Mouse (Mus musculus): Measurements from ENCODE around the gene Ttyh2. TPM values are rescaled to one million over a fixed set of nuclear protein-coding genes. Genes with fewer than 3 reads are reported as not detected.
A peak's percentile ranks its signal among the peaks of the same experiment; 100 is the strongest.

The Ttyh2 gene
- polyA plus RNA-seq, 1 experiment from 2014 or later, result 28.0 TPM

DNA sequence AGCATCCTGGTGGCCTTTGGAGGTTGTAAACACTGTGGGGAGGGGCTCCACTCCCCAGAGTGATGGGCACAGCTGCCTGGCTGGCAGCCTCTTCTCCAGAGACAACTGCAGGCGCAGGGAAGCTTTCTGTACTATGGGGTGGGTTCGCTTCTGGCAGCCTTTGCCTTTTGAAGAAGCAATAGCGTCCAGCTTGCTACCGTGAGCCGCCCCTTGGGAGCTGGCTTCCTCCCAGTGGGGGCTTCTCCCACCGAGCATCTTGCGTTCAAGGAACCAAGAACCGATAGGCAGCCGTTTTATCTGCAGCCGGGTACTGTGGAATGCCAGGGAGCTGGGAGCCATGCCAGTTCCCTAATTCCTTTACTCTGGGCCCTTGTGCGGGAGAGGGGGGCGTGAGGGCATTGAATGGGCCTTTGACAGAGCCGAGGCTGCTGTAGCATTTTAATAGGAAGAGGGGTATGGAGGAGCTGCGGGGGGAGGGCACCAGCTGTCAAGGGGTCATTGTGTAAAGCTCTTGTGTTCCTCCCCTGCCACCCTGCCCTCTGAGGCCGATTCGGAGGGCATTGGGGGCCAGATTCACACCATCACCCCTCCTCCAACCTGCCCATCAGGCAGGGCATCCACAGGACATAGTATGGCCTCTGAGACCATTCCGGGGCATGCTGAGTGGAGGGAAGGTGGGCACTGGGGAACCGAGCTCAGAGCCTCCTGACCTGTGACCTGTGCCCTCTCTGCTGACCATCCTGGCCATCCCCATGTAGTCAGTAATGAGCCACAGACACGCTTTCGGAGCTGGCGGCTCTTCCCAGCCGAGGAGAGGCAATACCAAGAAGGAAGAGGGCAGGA lies 29.1 kb downstream of the Ttyh2 start:
- H3K4me2 ChIP-seq (ENCODE audit: low read depth, low read length), result peak overlapping the region; percentile 11; the same call in 1 of the 2 replicates
- peaks cover 14% of the 10 kb centered on the region for H3K4me1 ChIP-seq (ENCODE audit: control insufficient read depth, insufficient read depth, low read length)
- no peak overlapping the region for H3K4me3 ChIP-seq (ENCODE audit: low read depth, low read length)
- no peaks in the 10 kb centered on the region for H3K36me3 ChIP-seq (ENCODE audit: control insufficient read depth, insufficient read depth, low read length)
- 31% methylated on average over 22 of the region's 22 CpGs for WGBS
- peak; percentile 92 for ATAC-seq (ENCODE audit: low read depth)
- H3K27me3 ChIP-seq (ENCODE audit: control insufficient read depth, insufficient read depth, low read length), result no peaks in the 10 kb centered on the region
- peak overlapping the region; percentile 40 for H3K27ac ChIP-seq (ENCODE audit: low read depth, low read length)
- no peak overlapping the region for H3K9ac ChIP-seq (replicated peaks; ENCODE audit: low read depth, low read length)
- H3K9me3 ChIP-seq (ENCODE audit: control insufficient read depth, low read length), result no peaks in the 10 kb centered on the region

GRCm38 (mm10) chr11:114706358-114706757 lies 31.1 kb downstream of the Ttyh2 start:
- H3K9me3 ChIP-seq (ENCODE audit: control insufficient read depth, low read length), result no peaks in the 10 kb centered on the region
- no peak overlapping the region for H3K9ac ChIP-seq (replicated peaks; ENCODE audit: low read depth, low read length)
- H3K4me3 ChIP-seq (ENCODE audit: low read depth, low read length), result no peak overlapping the region
- no peak overlapping the region for H3K4me2 ChIP-seq (ENCODE audit: low read depth, low read length)
- no peak overlapping the region for H3K27ac ChIP-seq (ENCODE audit: low read depth, low read length)
- ATAC-seq (ENCODE audit: low read depth), result no peak
- H3K4me1 ChIP-seq (ENCODE audit: control insufficient read depth, insufficient read depth, low read length), result peaks cover 14% of the 10 kb centered on the region
- no peaks in the 10 kb centered on the region for H3K27me3 ChIP-seq (ENCODE audit: control insufficient read depth, insufficient read depth, low read length)
- WGBS, result 85% methylated on average over 5 of the region's 5 CpGs
- no peaks in the 10 kb centered on the region for H3K36me3 ChIP-seq (ENCODE audit: control insufficient read depth, insufficient read depth, low read length)

GRCm38 (mm10) chr11:114711393-114711792 lies 36.2 kb downstream of the Ttyh2 start:
- Histone ChIP-seq H3K27me3 (ENCODE audit: control insufficient read depth, insufficient read depth, low read length) (no peaks in the 10 kb centered on the region), H3K4me3 (ENCODE audit: low read depth, low read length) (no peak overlapping the region), H3K36me3 (ENCODE audit: control insufficient read depth, insufficient read depth, low read length) (no peaks in the 10 kb centered on the region), H3K4me2 (ENCODE audit: low read depth, low read length) (no peak overlapping the region), H3K9me3 (ENCODE audit: control insufficient read depth, low read length) (no peaks in the 10 kb centered on the region), H3K9ac (replicated peaks; ENCODE audit: low read depth, low read length) (no peak overlapping the region), H3K27ac (ENCODE audit: low read depth, low read length) (no peak overlapping the region), H3K4me1 (ENCODE audit: control insufficient read depth, insufficient read depth, low read length) (no peaks in the 10 kb centered on the region)
- 85% methylated on average over 3 of the region's 3 CpGs for WGBS
- no peak for ATAC-seq (ENCODE audit: low read depth)

- Histone ChIP-seq H3K9ac (replicated peaks; ENCODE audit: low read depth, low read length) (no peak overlapping the region), H3K4me3 (ENCODE audit: low read depth, low read length) (no peak overlapping the region), H3K9me3 (ENCODE audit: control insufficient read depth, low read length) (no peaks in the 10 kb centered on the region), H3K36me3 (ENCODE audit: control insufficient read depth, insufficient read depth, low read length) (no peaks in the 10 kb centered on the region), H3K4me2 (ENCODE audit: low read depth, low read length) (no peak overlapping the region), H3K27me3 (ENCODE audit: control insufficient read depth, insufficient read depth, low read length) (no peaks in the 10 kb centered on the region), H3K4me1 (ENCODE audit: control insufficient read depth, insufficient read depth, low read length) (no peaks in the 10 kb centered on the region), H3K27ac (ENCODE audit: low read depth, low read length) (no peak overlapping the region)
- peak; percentile 63; the same call in 1 of the 2 replicates for ATAC-seq (ENCODE audit: low read depth)
- 31% methylated on average over 12 of the region's 12 CpGs for WGBS
Measured at GRCm38 (mm10) chr11:114711861-114712260, 36.6 kb downstream of the Ttyh2 start.

DNA sequence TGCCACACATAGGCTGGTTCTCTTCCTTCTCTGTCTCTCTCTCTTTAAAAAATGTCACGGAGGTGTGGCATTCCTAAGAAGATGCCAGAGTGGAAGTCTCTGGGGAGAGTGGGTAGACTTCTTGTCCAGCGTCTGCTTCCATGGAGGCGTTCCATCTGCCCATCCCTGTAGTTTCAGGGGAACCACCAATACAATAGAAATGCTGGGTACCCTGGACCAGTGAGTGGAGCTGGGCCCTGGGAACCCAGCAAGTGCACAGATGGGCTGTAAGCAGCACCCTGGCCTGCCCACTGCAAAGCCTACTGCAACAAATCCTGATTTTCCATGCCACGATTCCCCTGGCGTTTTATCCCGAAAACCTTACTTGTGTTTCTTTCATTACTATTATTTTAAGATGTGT lies 39.3 kb downstream of the Ttyh2 start:
- Histone ChIP-seq H3K4me1 (ENCODE audit: control insufficient read depth, insufficient read depth, low read length) (no peaks in the 10 kb centered on the region), H3K9me3 (ENCODE audit: control insufficient read depth, low read length) (no peaks in the 10 kb centered on the region), H3K9ac (replicated peaks; ENCODE audit: low read depth, low read length) (no peak overlapping the region), H3K36me3 (ENCODE audit: control insufficient read depth, insufficient read depth, low read length) (no peaks in the 10 kb centered on the region), H3K4me3 (ENCODE audit: low read depth, low read length) (no peak overlapping the region), H3K27me3 (ENCODE audit: control insufficient read depth, insufficient read depth, low read length) (no peaks in the 10 kb centered on the region), H3K27ac (ENCODE audit: low read depth, low read length) (no peak overlapping the region), H3K4me2 (ENCODE audit: low read depth, low read length) (no peak overlapping the region)
- ATAC-seq (ENCODE audit: low read depth), result no peak
- 84% methylated on average over 6 of the region's 6 CpGs for WGBS

- Histone ChIP-seq H3K27me3 (ENCODE audit: control insufficient read depth, insufficient read depth, low read length) (no peaks in the 10 kb centered on the region), H3K36me3 (ENCODE audit: control insufficient read depth, insufficient read depth, low read length) (no peaks in the 10 kb centered on the region), H3K4me3 (ENCODE audit: low read depth, low read length) (no peak overlapping the region), H3K9ac (replicated peaks; ENCODE audit: low read depth, low read length) (no peak overlapping the region), H3K4me2 (ENCODE audit: low read depth, low read length) (no peak overlapping the region), H3K9me3 (ENCODE audit: control insufficient read depth, low read length) (no peaks in the 10 kb centered on the region), H3K27ac (ENCODE audit: low read depth, low read length) (no peak overlapping the region), H3K4me1 (ENCODE audit: control insufficient read depth, insufficient read depth, low read length) (no peaks in the 10 kb centered on the region)
- no peak for ATAC-seq (ENCODE audit: low read depth)
- WGBS, result 64% methylated on average over 7 of the region's 7 CpGs
Measured at GRCm38 (mm10) chr11:114715531-114715930, 40.3 kb downstream of the Ttyh2 start.

- Histone ChIP-seq H3K4me3 (ENCODE audit: low read depth, low read length) (no peak overlapping the region), H3K4me2 (ENCODE audit: low read depth, low read length) (no peak overlapping the region), H3K36me3 (ENCODE audit: control insufficient read depth, insufficient read depth, low read length) (no peaks in the 10 kb centered on the region), H3K27me3 (ENCODE audit: control insufficient read depth, insufficient read depth, low read length) (no peaks in the 10 kb centered on the region), H3K9me3 (ENCODE audit: control insufficient read depth, low read length) (no peaks in the 10 kb centered on the region), H3K4me1 (ENCODE audit: control insufficient read depth, insufficient read depth, low read length) (no peaks in the 10 kb centered on the region), H3K27ac (ENCODE audit: low read depth, low read length) (no peak overlapping the region), H3K9ac (replicated peaks; ENCODE audit: low read depth, low read length) (no peak overlapping the region)
- no peak for ATAC-seq (ENCODE audit: low read depth)
- WGBS, result 90% methylated on average over 10 of the region's 10 CpGs
Measured at GRCm38 (mm10) chr11:114720535-114720934, 45.3 kb downstream of the Ttyh2 start.

GRCm38 (mm10) chr11:114722438-114722837 lies 47.2 kb downstream of the Ttyh2 start:
- WGBS, result 90% methylated on average over 8 of the region's 8 CpGs
- Histone ChIP-seq H3K9me3 (ENCODE audit: control insufficient read depth, low read length) (no peaks in the 10 kb centered on the region), H3K36me3 (ENCODE audit: control insufficient read depth, insufficient read depth, low read length) (no peaks in the 10 kb centered on the region), H3K4me3 (ENCODE audit: low read depth, low read length) (no peak overlapping the region), H3K4me1 (ENCODE audit: control insufficient read depth, insufficient read depth, low read length) (peaks cover 6% of the 10 kb centered on the region), H3K4me2 (ENCODE audit: low read depth, low read length) (no peak overlapping the region), H3K9ac (replicated peaks; ENCODE audit: low read depth, low read length) (no peak overlapping the region), H3K27ac (ENCODE audit: low read depth, low read length) (no peak overlapping the region), H3K27me3 (ENCODE audit: control insufficient read depth, insufficient read depth, low read length) (no peaks in the 10 kb centered on the region)
- ATAC-seq (ENCODE audit: low read depth), result no peak

DNA sequence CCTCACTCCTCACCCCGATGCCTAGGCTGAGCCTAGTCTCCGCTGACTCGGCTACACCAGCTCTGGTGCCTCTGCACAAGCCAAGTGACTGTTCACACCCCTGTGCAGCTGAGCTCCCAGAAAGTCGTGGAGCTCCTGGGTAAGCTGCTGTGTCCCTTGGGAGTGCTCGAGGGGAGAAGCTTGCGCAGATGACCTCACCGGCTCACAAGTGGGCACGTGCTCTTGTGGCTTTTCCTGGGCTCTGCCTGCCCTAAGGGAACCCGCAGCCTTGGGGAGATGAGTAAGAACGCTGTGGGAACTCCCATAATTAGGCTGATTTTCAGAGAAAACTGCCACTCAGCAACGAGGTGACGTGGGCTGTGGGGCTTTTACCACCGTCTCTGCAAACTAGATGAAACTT lies 47.8 kb downstream of the Ttyh2 start:
- WGBS, result 69% methylated on average over 13 of the region's 13 CpGs

More for the DNA sequence above, 47.8 kb downstream of the Ttyh2 start:
- Histone ChIP-seq H3K4me2 (ENCODE audit: low read depth, low read length) (no peak overlapping the region), H3K9ac (replicated peaks; ENCODE audit: low read depth, low read length) (no peak overlapping the region), H3K4me1 (ENCODE audit: control insufficient read depth, insufficient read depth, low read length) (peaks cover 10% of the 10 kb centered on the region), H3K4me3 (ENCODE audit: low read depth, low read length) (no peak overlapping the region), H3K27ac (ENCODE audit: low read depth, low read length) (no peak overlapping the region), H3K9me3 (ENCODE audit: control insufficient read depth, low read length) (no peaks in the 10 kb centered on the region), H3K27me3 (ENCODE audit: control insufficient read depth, insufficient read depth, low read length) (no peaks in the 10 kb centered on the region), H3K36me3 (ENCODE audit: control insufficient read depth, insufficient read depth, low read length) (no peaks in the 10 kb centered on the region)
- no peak for ATAC-seq (ENCODE audit: low read depth)
